Mouse (Mus musculus): ENCODE measurements around the gene Mbd4. TPM values are rescaled to one million over a fixed set of nuclear protein-coding genes. Genes with fewer than 3 reads are reported as not detected.

Mbd4 gene
- polyA plus RNA-seq, 1 experiment from 2014 or later = 22.4 TPM

- Histone ChIP-seq H3K27ac (ENCODE audit: low read length) (peak overlapping the region; percentile 83), H3K4me1 (replicated peaks; ENCODE audit: control insufficient read depth, insufficient read depth, low read length) (peaks cover 22% of the 10 kb centered on the region), H3K27me3 (ENCODE audit: control insufficient read depth, insufficient read depth, low read depth, low read length) (no peaks in the 10 kb centered on the region), H3K9ac (ENCODE audit: low read length) (peak overlapping the region; percentile 64), H3K9me3 (ENCODE audit: control insufficient read depth, low read length) (no peaks in the 10 kb centered on the region), H3K36me3 (ENCODE audit: control insufficient read depth, insufficient read depth, low read length) (no peaks in the 10 kb centered on the region), H3K4me2 (ENCODE audit: low read depth, low read length) (peak overlapping the region; percentile 59), H3K4me3 (ENCODE audit: low read length) (peak overlapping the region; percentile 70)
- no peak for ATAC-seq (ENCODE audit: low read depth)
- WGBS = 40% methylated on average over 7 of the region's 7 CpGs
Measured at GRCm38 (mm10) chr6:115853985-115854384, 814 bp upstream of the Mbd4 start.

- 5% methylated on average over 20 of the region's 20 CpGs for WGBS
- H3K9ac ChIP-seq (ENCODE audit: low read length) = peak overlapping the region; percentile 79
- H3K4me3 ChIP-seq (ENCODE audit: low read length) = peak overlapping the region; percentile 70
- no peaks in the 10 kb centered on the region for H3K36me3 ChIP-seq (ENCODE audit: control insufficient read depth, insufficient read depth, low read length)
- H3K4me2 ChIP-seq (ENCODE audit: low read depth, low read length) = peak overlapping the region; percentile 83
- no peaks in the 10 kb centered on the region for H3K9me3 ChIP-seq (ENCODE audit: control insufficient read depth, low read length)
- no peaks in the 10 kb centered on the region for H3K27me3 ChIP-seq (ENCODE audit: control insufficient read depth, insufficient read depth, low read depth, low read length)
- H3K27ac ChIP-seq (ENCODE audit: low read length) = peak overlapping the region; percentile 93
- H3K4me1 ChIP-seq (replicated peaks; ENCODE audit: control insufficient read depth, insufficient read depth, low read length) = peaks cover 22% of the 10 kb centered on the region
- no peak for ATAC-seq (ENCODE audit: low read depth)
Measured at GRCm38 (mm10) chr6:115852446-115853090, 603 bp downstream of the Mbd4 start.

- Histone ChIP-seq H3K27ac (ENCODE audit: low read length) (no peak overlapping the region), H3K9me3 (ENCODE audit: control insufficient read depth, low read length) (no peaks in the 10 kb centered on the region)
Measured at GRCm38 (mm10) chr6:115848598-115849304, 4.4 kb downstream of the Mbd4 start.

GRCm38 (mm10) chr6:115846640-115847411 is 6.3 kb downstream of the Mbd4 start:
- H3K27ac ChIP-seq (ENCODE audit: low read length) = no peak overlapping the region
- H3K36me3 ChIP-seq (ENCODE audit: control insufficient read depth, insufficient read depth, low read length) = no peaks in the 10 kb centered on the region
- no peak overlapping the region for H3K9ac ChIP-seq (ENCODE audit: low read length)
- H3K27me3 ChIP-seq (ENCODE audit: control insufficient read depth, insufficient read depth, low read depth, low read length) = no peaks in the 10 kb centered on the region
- 42% methylated on average over 6 of the region's 8 CpGs for WGBS
- H3K4me1 ChIP-seq (replicated peaks; ENCODE audit: control insufficient read depth, insufficient read depth, low read length) = no peaks in the 10 kb centered on the region; the same call in 1 of the 2 replicates
- H3K9me3 ChIP-seq (ENCODE audit: control insufficient read depth, low read length) = no peaks in the 10 kb centered on the region
- no peak overlapping the region for H3K4me2 ChIP-seq (ENCODE audit: low read depth, low read length)
- H3K4me3 ChIP-seq (ENCODE audit: low read length) = no peak overlapping the region
- ATAC-seq (ENCODE audit: low read depth) = peak; percentile 38; the same call in 1 of the 2 replicates

More at GRCm38 (mm10) chr6:115848598-115849304, 4.4 kb downstream of the Mbd4 start:
- no peaks in the 10 kb centered on the region for H3K27me3 ChIP-seq (ENCODE audit: control insufficient read depth, insufficient read depth, low read depth, low read length)
- no peak overlapping the region for H3K4me3 ChIP-seq (ENCODE audit: low read length)
- no peaks in the 10 kb centered on the region for H3K36me3 ChIP-seq (ENCODE audit: control insufficient read depth, insufficient read depth, low read length)
- no peak overlapping the region for H3K9ac ChIP-seq (ENCODE audit: low read length)
- H3K4me2 ChIP-seq (ENCODE audit: low read depth, low read length) = no peak overlapping the region
- no peak for ATAC-seq (ENCODE audit: low read depth)
- WGBS = 92% methylated on average over 10 of the region's 10 CpGs
- peaks cover 9% of the 10 kb centered on the region for H3K4me1 ChIP-seq (replicated peaks; ENCODE audit: control insufficient read depth, insufficient read depth, low read length)

- ATAC-seq (ENCODE audit: low read depth) = no peak
- Histone ChIP-seq H3K9ac (ENCODE audit: low read length) (no peak overlapping the region), H3K4me2 (ENCODE audit: low read depth, low read length) (no peak overlapping the region), H3K27ac (ENCODE audit: low read length) (no peak overlapping the region), H3K36me3 (ENCODE audit: control insufficient read depth, insufficient read depth, low read length) (no peaks in the 10 kb centered on the region; the same call in 1 of the 2 replicates), H3K4me1 (replicated peaks; ENCODE audit: control insufficient read depth, insufficient read depth, low read length) (no peaks in the 10 kb centered on the region), H3K27me3 (ENCODE audit: control insufficient read depth, insufficient read depth, low read depth, low read length) (no peaks in the 10 kb centered on the region), H3K4me3 (ENCODE audit: low read length) (no peak overlapping the region), H3K9me3 (ENCODE audit: control insufficient read depth, low read length) (no peaks in the 10 kb centered on the region)
- 88% methylated on average over 4 of the region's 4 CpGs for WGBS
Measured at GRCm38 (mm10) chr6:115845006-115845405, 8.2 kb downstream of the Mbd4 start.

- Histone ChIP-seq H3K9me3 (ENCODE audit: control insufficient read depth, low read length) (no peaks in the 10 kb centered on the region), H3K36me3 (ENCODE audit: control insufficient read depth, insufficient read depth, low read length) (no peaks in the 10 kb centered on the region; the same call in 1 of the 2 replicates), H3K9ac (ENCODE audit: low read length) (peak overlapping the region; percentile 49), H3K4me3 (ENCODE audit: low read length) (peak overlapping the region; percentile 40), H3K27me3 (ENCODE audit: control insufficient read depth, insufficient read depth, low read depth, low read length) (no peaks in the 10 kb centered on the region), H3K4me2 (ENCODE audit: low read depth, low read length) (peak overlapping the region; percentile 63), H3K27ac (ENCODE audit: low read length) (no peak overlapping the region), H3K4me1 (replicated peaks; ENCODE audit: control insufficient read depth, insufficient read depth, low read length) (peaks cover 5% of the 10 kb centered on the region; the same call in 1 of the 2 replicates)
- no peak for ATAC-seq (ENCODE audit: low read depth)
- 65% methylated on average over 5 of the region's 5 CpGs for WGBS
Measured at GRCm38 (mm10) chr6:115838745-115839144, 14.4 kb downstream of the Mbd4 start.

- Histone ChIP-seq H3K27me3 (ENCODE audit: control insufficient read depth, insufficient read depth, low read depth, low read length) (no peaks in the 10 kb centered on the region), H3K36me3 (ENCODE audit: control insufficient read depth, insufficient read depth, low read length) (no peaks in the 10 kb centered on the region; the same call in 1 of the 2 replicates), H3K4me2 (ENCODE audit: low read depth, low read length) (peak within 1 kb of the TSS; percentile 63), H3K4me3 (ENCODE audit: low read length) (peak within 1 kb of the TSS; percentile 40), H3K9me3 (ENCODE audit: control insufficient read depth, low read length) (no peaks in the 10 kb centered on the region), H3K27ac (ENCODE audit: low read length) (peak within 1 kb of the TSS; percentile 6; the same call in 1 of the 2 replicates), H3K9ac (ENCODE audit: low read length) (peak within 1 kb of the TSS; percentile 49), H3K4me1 (replicated peaks; ENCODE audit: control insufficient read depth, insufficient read depth, low read length) (peaks cover 5% of the 10 kb centered on the region; the same call in 1 of the 2 replicates)
- WGBS = 1% methylated on average over 19 of the region's 19 CpGs
- peak; percentile 92 for ATAC-seq (ENCODE audit: low read depth)
Measured at GRCm38 (mm10) chr6:115838161-115838597, 15.0 kb downstream of the Mbd4 start, which contains the start of gene Efcab12. TSS of gene Efcab12 (minus strand) at chr6:115838412.

GRCm38 (mm10) chr6:115833861-115834260 is 19.3 kb downstream of the Mbd4 start:
- H3K4me3 ChIP-seq (ENCODE audit: low read length) = no peak overlapping the region
- no peak overlapping the region for H3K4me2 ChIP-seq (ENCODE audit: low read depth, low read length)
- H3K27me3 ChIP-seq (ENCODE audit: control insufficient read depth, insufficient read depth, low read depth, low read length) = no peaks in the 10 kb centered on the region
- H3K9ac ChIP-seq (ENCODE audit: low read length) = no peak overlapping the region
- H3K36me3 ChIP-seq (ENCODE audit: control insufficient read depth, insufficient read depth, low read length) = no peaks in the 10 kb centered on the region
- H3K9me3 ChIP-seq (ENCODE audit: control insufficient read depth, low read length) = no peaks in the 10 kb centered on the region
- ATAC-seq (ENCODE audit: low read depth) = no peak
- H3K27ac ChIP-seq (ENCODE audit: low read length) = no peak overlapping the region
- peaks cover 5% of the 10 kb centered on the region; the same call in 1 of the 2 replicates for H3K4me1 ChIP-seq (replicated peaks; ENCODE audit: control insufficient read depth, insufficient read depth, low read length)
